Mouse (Mus musculus): ENCODE data around the gene Ube2ql1.
A peak's percentile ranks its signal among the peaks of the same experiment; 100 is the strongest.

- TF ChIP-seq EP300 (IDR thresholded peaks at IDR 0.05; ENCODE audit: low read depth) (no peak), CTCF (IDR thresholded peaks at IDR 0.05; ENCODE audit: low read depth) (peak; percentile 82)
These were observed 43.2 kb downstream of the Ube2ql1 start for GRCm38 (mm10) chr13:69696333-69696991.
